Mouse (Mus musculus) forebrain, postnatal 0 days (tissue): Measurements from ENCODE around the gene Cpa3. TPM values are rescaled to one million over a fixed set of nuclear protein-coding genes. Genes with fewer than 3 reads are reported as not detected.

Experiments used
- ATAC-seq: fragments of 200-750 bp; cut with Nextera tagmentation; 2 replicates; pipeline ENCODE4 v1.8.0; 2017; ENCODE audit warnings: mild to moderate bottlenecking, moderate library complexity
- DNase-seq: peaks from one replicate; pipeline ENCODE4 v3.0.0-alpha.2; 2015
- H3K27ac ChIP-seq: fragments of 300-500 bp; sonication (generic); 2 replicates; pipeline ENCODE4 v1.5.1; 2014; ENCODE audit warnings: low read depth, mild to moderate bottlenecking, antibody characterized with exemption, low read length, moderate library complexity, mixed read lengths
- H3K27me3 ChIP-seq: fragments of 300-500 bp; sonication (generic); 2 replicates; pipeline ENCODE4 v1.6.1; 2014; ENCODE audit warnings: mild to moderate bottlenecking, low read length, mixed read lengths; ENCODE audit not compliant: insufficient read depth
- H3K36me3 ChIP-seq: fragments of 300-500 bp; sonication (generic); 2 replicates; pipeline ENCODE4 v1.6.1; 2014; ENCODE audit warnings: mild to moderate bottlenecking, moderate library complexity; ENCODE audit not compliant: insufficient read depth
- H3K4me1 ChIP-seq: fragments of 300-500 bp; sonication (generic); 2 replicates; pipeline ENCODE4 v1.6.1; 2014; ENCODE audit warnings: antibody characterized with exemption; ENCODE audit not compliant: insufficient read depth
- H3K4me2 ChIP-seq: fragments of 300-500 bp; sonication (generic); 2 replicates; pipeline ENCODE4 v1.6.1; 2014; ENCODE audit warnings: low read depth, mild to moderate bottlenecking, moderate library complexity
- H3K4me3 ChIP-seq: fragments of 300-500 bp; sonication (generic); 2 replicates; pipeline ENCODE4 v1.5.1; 2014; ENCODE audit warnings: low read depth, low read length, mixed read lengths
- H3K9ac ChIP-seq: fragments of 300-500 bp; sonication (generic); 2 replicates; pipeline ENCODE4 v1.6.1; 2014; ENCODE audit warnings: mild to moderate bottlenecking
- H3K9me3 ChIP-seq: fragments of 300-500 bp; sonication (generic); 2 replicates; pipeline ENCODE4 v1.6.1; 2016; ENCODE audit warnings: low read length
- CTCF ChIP-seq: sonication (generic); IDR thresholded peaks from 2 replicates; pipeline ENCODE4 v1.5.1; 2016; ENCODE audit warnings: antibody characterized with exemption, control low read depth, low read depth
- WGBS: fragments of 180-500 bp; shearing (Covaris S2); extraction: QIAGEN DNeasy Blood & Tissue Kit; methylation state at CpG from one replicate; pipeline ENCODE4 v1.1.7; 2014; 5-methylcytosine and 5-hydroxymethylcytosine counted together
- polyA plus RNA-seq: library from polyadenylated mRNA; unstranded; fragments of >200 nt; fragmentation: Nextera tagmentation; extraction: Ambion mirVana; gene quantifications from 2 replicates; pipeline ENCODE4 v1.2.1, GENCODE M21; 2015
- total RNA-seq: library from RNA; depleted of rRNA; stranded (reverse); fragments of >200 nt; gene quantifications from 2 replicates; pipeline ENCODE4 v1.2.3, GENCODE M21; 2014

The Cpa3 gene
- total and polyA plus RNA-seq, 2 experiments from 2014 or later, result 0.57 to 3.1 TPM

DNA sequence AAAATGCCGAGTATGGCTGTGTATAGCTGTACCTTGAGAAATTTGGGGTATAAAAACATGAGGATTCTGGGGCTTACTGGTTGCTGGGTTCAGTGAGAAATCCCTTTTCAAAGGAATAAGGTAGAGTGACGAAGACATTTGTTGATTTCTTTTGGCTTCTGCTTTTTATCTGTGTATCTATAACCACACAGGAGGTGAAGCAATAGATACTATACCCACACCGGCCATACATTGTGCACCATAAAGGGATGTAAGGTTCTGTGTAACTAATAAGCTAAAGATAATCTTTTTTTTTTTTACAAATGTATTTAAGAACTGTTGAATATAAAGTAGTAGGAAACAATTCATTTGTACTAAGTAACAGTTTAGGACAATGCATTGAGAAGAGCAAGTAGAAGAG is 2.2 kb downstream of the Cpa3 start:
- H3K27ac ChIP-seq, result no peak overlapping the region
- WGBS, result 85% methylated on average over 3 of the region's 3 CpGs
- H3K4me1 ChIP-seq, result no peaks in the 10 kb centered on the region
- DNase-seq (no peak), ATAC-seq (no peak)
- no peak overlapping the region for H3K4me2 ChIP-seq
- no peak overlapping the region for H3K9ac ChIP-seq
- no peak for TF ChIP-seq CTCF
- H3K9me3 ChIP-seq, result no peaks in the 10 kb centered on the region
- H3K4me3 ChIP-seq, result no peak overlapping the region
- no peaks in the 10 kb centered on the region for H3K27me3 ChIP-seq
- H3K36me3 ChIP-seq, result no peaks in the 10 kb centered on the region

DNA sequence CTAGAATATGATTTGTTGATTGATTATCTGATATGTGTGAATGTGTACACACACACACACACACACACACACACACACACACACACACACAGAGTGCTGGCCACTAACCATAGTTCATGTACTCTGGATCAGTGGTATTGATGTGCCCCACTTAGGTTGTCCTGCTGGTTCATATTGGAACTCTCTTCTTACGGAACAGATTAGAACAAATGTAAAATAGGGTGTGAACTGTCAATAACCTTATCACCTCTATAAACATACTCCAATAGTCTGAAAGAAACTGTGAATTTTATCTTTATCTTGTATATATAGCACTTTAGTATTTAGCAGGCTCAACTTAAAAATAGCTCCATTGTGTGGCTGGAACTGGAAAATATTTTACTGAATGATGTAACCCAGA is 5.0 kb downstream of the Cpa3 start:
- Histone ChIP-seq H3K4me2 (no peak overlapping the region), H3K4me1 (no peaks in the 10 kb centered on the region), H3K4me3 (no peak overlapping the region), H3K9me3 (no peaks in the 10 kb centered on the region), H3K36me3 (no peaks in the 10 kb centered on the region), H3K27ac (no peak overlapping the region), H3K27me3 (no peaks in the 10 kb centered on the region), H3K9ac (no peak overlapping the region)
- DNase-seq (no peak), ATAC-seq (no peak)
- WGBS, result 95% methylated on average over 1 of the region's 1 CpGs
- no peak for TF ChIP-seq CTCF

DNA sequence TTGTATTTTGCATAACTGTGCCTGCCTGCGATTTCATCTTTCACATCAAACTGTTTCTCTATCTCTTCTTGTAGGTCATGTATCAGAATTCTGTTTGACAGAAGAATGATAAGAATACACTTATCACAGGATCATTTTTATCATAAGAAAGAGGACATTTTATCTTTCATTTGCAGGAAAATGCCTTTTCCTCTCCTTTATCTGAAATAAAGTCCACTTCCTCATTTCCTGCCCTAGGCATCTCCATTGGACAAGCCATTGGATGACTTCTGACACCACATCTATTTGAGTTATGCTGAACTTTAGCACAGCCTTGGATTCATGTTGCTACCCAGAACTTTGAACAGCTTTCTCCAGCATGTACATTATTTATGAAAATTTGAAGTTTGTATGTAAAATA is 13.0 kb downstream of the Cpa3 start:
- H3K27me3 ChIP-seq, result no peaks in the 10 kb centered on the region
- no peak overlapping the region for H3K4me3 ChIP-seq
- no peaks in the 10 kb centered on the region for H3K4me1 ChIP-seq
- no peaks in the 10 kb centered on the region for H3K36me3 ChIP-seq
- H3K9me3 ChIP-seq, result no peaks in the 10 kb centered on the region
- no peak for TF ChIP-seq CTCF
- no peak overlapping the region for H3K27ac ChIP-seq
- H3K4me2 ChIP-seq, result no peak overlapping the region
- 93% methylated on average over 1 of the region's 1 CpGs for WGBS
- DNase-seq, result no peak
- no peak for ATAC-seq
- no peak overlapping the region for H3K9ac ChIP-seq

DNA sequence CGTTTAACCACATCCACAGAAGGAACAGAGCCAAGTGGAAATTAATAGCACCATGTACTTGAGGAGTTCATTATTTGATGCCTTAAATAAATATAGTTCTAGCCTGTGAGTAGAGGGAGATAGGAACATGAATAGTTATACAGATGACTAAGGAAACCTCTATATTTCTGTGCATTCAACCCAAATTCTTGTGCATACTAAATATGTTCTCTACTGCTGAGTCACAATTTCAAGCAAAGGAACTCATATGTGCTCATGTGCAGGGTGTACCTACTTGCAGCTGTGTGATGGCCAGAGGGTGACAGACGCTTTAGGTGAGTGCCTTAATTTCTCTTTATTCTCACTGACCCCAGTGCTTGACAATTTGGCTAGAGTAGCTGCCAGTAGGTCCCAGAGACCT is 16.6 kb downstream of the Cpa3 start:
- H3K4me2 ChIP-seq, result no peak overlapping the region
- no peak overlapping the region for H3K27ac ChIP-seq
- H3K36me3 ChIP-seq, result no peaks in the 10 kb centered on the region
- H3K9ac ChIP-seq, result no peak overlapping the region
- H3K4me1 ChIP-seq, result no peaks in the 10 kb centered on the region
- WGBS, result 78% methylated on average over 2 of the region's 2 CpGs
- H3K27me3 ChIP-seq, result no peaks in the 10 kb centered on the region
- no peak overlapping the region for H3K4me3 ChIP-seq
- no peak for ATAC-seq
- no peaks in the 10 kb centered on the region for H3K9me3 ChIP-seq
- no peak for TF ChIP-seq CTCF
- DNase-seq, result no peak

DNA sequence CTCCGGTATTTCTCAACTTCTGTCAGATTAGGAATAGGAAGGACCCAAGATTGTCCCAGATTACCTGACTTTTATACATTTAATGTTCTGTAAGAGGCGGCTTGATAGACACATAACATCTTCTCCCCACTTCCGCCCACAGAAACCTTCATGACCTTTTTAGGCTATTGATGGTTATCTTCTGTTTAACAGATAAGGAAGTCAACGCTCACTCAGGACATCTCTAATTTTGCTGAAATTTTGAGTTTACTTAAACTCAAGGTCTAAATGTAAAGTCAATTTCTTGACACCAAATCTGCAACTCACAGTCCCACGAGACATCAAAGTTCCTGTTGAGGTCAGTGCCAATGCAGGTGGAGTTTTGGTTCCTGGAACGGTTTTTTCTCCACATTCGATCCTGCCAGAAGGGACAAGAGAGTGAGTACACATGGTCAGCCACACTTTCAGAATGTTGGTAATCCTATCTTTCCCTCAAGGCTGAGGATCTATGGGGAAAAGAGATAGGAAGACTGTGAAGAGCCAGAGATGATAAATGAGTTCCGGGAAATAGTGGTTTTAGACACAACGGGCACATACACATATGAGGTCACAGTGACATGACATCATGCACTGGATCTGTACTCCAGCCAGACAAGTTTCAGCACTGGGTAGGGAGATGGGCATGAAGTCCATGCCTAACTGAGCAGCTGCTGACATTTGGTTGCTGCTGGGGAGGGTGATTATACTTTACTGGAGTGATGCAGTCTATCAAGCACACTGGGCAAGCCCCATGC is 18.9 kb downstream of the Cpa3 start:
- no peaks in the 10 kb centered on the region for H3K9me3 ChIP-seq
- WGBS, result 92% methylated on average over 9 of the region's 9 CpGs
- H3K36me3 ChIP-seq, result no peaks in the 10 kb centered on the region
- DNase-seq (no peak), ATAC-seq (no peak)
- TF ChIP-seq CTCF, result no peak
- no peak overlapping the region for H3K4me2 ChIP-seq
- H3K27me3 ChIP-seq, result no peaks in the 10 kb centered on the region
- no peak overlapping the region for H3K4me3 ChIP-seq
- no peak overlapping the region for H3K27ac ChIP-seq
- H3K4me1 ChIP-seq, result no peaks in the 10 kb centered on the region
- no peak overlapping the region for H3K9ac ChIP-seq

DNA sequence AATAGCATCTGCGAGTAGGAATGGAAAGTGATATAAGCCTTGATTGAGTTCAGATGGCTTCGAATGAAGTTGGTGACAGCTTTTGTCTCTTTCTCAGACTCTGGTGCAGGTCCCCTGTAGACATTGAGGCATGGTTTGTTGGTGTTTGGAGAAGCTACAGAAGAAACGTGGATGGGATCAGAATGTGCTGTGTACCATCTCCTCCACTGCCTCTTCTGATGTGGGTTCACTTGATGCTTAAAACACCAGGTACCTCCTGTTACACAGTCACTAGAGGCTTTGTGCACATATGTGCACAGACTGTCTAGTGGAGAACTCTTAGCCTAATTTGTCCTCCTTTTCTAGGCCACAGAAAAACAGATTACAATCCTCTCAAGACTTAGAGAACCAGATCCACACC is 19.8 kb downstream of the Cpa3 start:
- DNase-seq (no peak), ATAC-seq (no peak)
- WGBS, result 84% methylated on average over 3 of the region's 3 CpGs
- H3K9me3 ChIP-seq, result no peaks in the 10 kb centered on the region
- no peak overlapping the region for H3K27ac ChIP-seq
- no peak overlapping the region for H3K4me2 ChIP-seq
- TF ChIP-seq CTCF, result no peak
- no peaks in the 10 kb centered on the region for H3K36me3 ChIP-seq
- no peak overlapping the region for H3K4me3 ChIP-seq
- H3K9ac ChIP-seq, result no peak overlapping the region
- H3K4me1 ChIP-seq, result no peaks in the 10 kb centered on the region
- no peaks in the 10 kb centered on the region for H3K27me3 ChIP-seq

DNA sequence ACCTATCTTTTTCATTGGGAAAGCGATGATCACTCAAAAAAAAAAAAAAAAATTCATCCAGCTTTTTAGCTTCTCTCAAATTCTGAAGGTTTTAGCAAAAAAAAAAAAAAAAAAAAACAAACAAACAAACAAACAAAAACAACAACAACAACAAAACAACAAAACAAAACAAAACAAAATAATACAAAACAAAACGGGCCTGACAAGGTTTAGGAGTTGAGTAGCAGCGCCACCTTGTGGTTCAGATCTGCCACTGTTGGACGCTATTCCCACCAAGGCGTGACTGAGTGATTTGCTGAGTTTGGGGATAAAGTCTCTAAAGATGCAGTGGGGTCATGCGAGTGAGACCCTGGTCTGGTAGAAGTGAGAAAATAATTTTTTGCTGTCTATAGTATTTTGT is 43.1 kb downstream of the Cpa3 start:
- Histone ChIP-seq H3K27ac (no peak overlapping the region), H3K4me1 (no peaks in the 10 kb centered on the region), H3K27me3 (no peaks in the 10 kb centered on the region), H3K36me3 (no peaks in the 10 kb centered on the region), H3K9me3 (no peaks in the 10 kb centered on the region), H3K4me3 (no peak overlapping the region), H3K4me2 (no peak overlapping the region), H3K9ac (no peak overlapping the region)
- DNase-seq (peak; percentile 74), ATAC-seq (peak; percentile 60; the same call in 1 of the 2 replicates)
- peak; percentile 87 for TF ChIP-seq CTCF
- 26% methylated on average over 6 of the region's 6 CpGs for WGBS
